Mouse (Mus musculus) spleen, adult 2 months (tissue): Measurements from ENCODE around the gene Ccdc71. TPM values are rescaled to one million over a fixed set of nuclear protein-coding genes. Genes with fewer than 3 reads are reported as not detected.

ENCODE experiments used
- DNase-seq, 2 experiments: peaks; one replicate each; pipeline versions ENCODE4 v3.0.0 to v3.0.0-alpha.2; 2012 to 2021; ENCODE audit warnings: low spot score in 2 of 2, low read depth in 1 of 2
- H3K27ac ChIP-seq: fragments of 200-500 bp; 2 replicates; pipeline ENCODE4 v1.5.1; 2012; ENCODE audit warnings: low read length, inconsistent platforms; ENCODE audit not compliant: insufficient read depth
- H3K27me3 ChIP-seq: fragments of 200-500 bp; 2 replicates; pipeline ENCODE4 v1.6.1; 2012; ENCODE audit warnings: mild to moderate bottlenecking, moderate library complexity, low read length, inconsistent platforms; ENCODE audit not compliant: control insufficient read depth, insufficient read depth
- H3K36me3 ChIP-seq: fragments of 200-500 bp; 2 replicates; pipeline ENCODE4 v1.6.1; 2012; ENCODE audit warnings: mild to moderate bottlenecking, low read length, inconsistent platforms; ENCODE audit not compliant: control insufficient read depth, insufficient read depth
- H3K4me1 ChIP-seq: fragments of 200-500 bp; 2 replicates; pipeline ENCODE4 v1.6.1; 2011; ENCODE audit warnings: inconsistent platforms; ENCODE audit not compliant: control insufficient read depth, insufficient read depth, insufficient read length
- H3K4me3 ChIP-seq: fragments of 200-500 bp; 2 replicates; pipeline ENCODE4 v1.5.1; 2011; ENCODE audit warnings: mild to moderate bottlenecking, inconsistent platforms; ENCODE audit not compliant: insufficient read depth, insufficient read length; ENCODE audit errors: extremely low read depth
- CTCF ChIP-seq: fragments of 200-500 bp; IDR thresholded peaks from 2 replicates; pipeline ENCODE4 v1.5.1; 2011; ENCODE audit warnings: mild to moderate bottlenecking, inconsistent platforms; ENCODE audit not compliant: insufficient read depth, insufficient read length, insufficient replicate concordance; ENCODE audit errors: extremely low read depth
- POLR2A ChIP-seq: fragments of 200-500 bp; IDR thresholded peaks from 2 replicates; pipeline ENCODE4 v1.6.1; 2011; ENCODE audit warnings: low read depth, low read length, inconsistent platforms
- WGBS: fragments of 180-500 bp; shearing (Covaris S2); methylation state at CpG from one replicate; pipeline ENCODE4 v1.1.7; 2018; 5-methylcytosine and 5-hydroxymethylcytosine counted together
- polyA plus RNA-seq: library from polyadenylated mRNA; depleted of rRNA; stranded (reverse); fragments of >200 nt; gene quantifications from 2 replicates; pipeline ENCODE4 v1.2.3, GENCODE M21; 2012

Ccdc71 gene
- polyA plus RNA-seq, 1 experiment: 16.5 TPM

GRCm38 (mm10) chr9:108455747-108456571 is 4.4 kb upstream of the Ccdc71 start:
- TF ChIP-seq CTCF: no peak
- TF ChIP-seq POLR2A: no peak
- WGBS: 77% methylated on average over 12 of the region's 12 CpGs
- Histone ChIP-seq H3K27me3 (no peaks in the 10 kb centered on the region), H3K36me3 (no peaks in the 10 kb centered on the region), H3K4me3 (no peak overlapping the region), H3K27ac (no peak overlapping the region), H3K4me1 (peaks cover 8% of the 10 kb centered on the region; the same call in 1 of the 2 replicates)
- DNase-seq: no peak

GRCm38 (mm10) chr9:108456953-108457352 is 3.4 kb upstream of the Ccdc71 start:
- Histone ChIP-seq H3K27ac (no peak overlapping the region), H3K4me1 (peaks cover 11% of the 10 kb centered on the region; the same call in 1 of the 2 replicates), H3K36me3 (no peaks in the 10 kb centered on the region), H3K27me3 (no peaks in the 10 kb centered on the region), H3K4me3 (no peak overlapping the region)
- TF ChIP-seq CTCF (no peak), POLR2A (no peak)
- 91% methylated on average over 10 of the region's 10 CpGs for WGBS
- no peak for DNase-seq

GRCm38 (mm10) chr9:108459939-108460318 is 398 bp upstream of the Ccdc71 start:
- TF ChIP-seq POLR2A: no peak
- no peak for TF ChIP-seq CTCF
- 76% methylated on average over 1 of the region's 1 CpGs for WGBS
- Histone ChIP-seq H3K4me1 (peaks cover 7% of the 10 kb centered on the region; the same call in 1 of the 2 replicates), H3K36me3 (peaks cover 16% of the 10 kb centered on the region), H3K27ac (no peak overlapping the region), H3K4me3 (peak overlapping the region; percentile 83), H3K27me3 (no peaks in the 10 kb centered on the region)
- DNase-seq: no peak

GRCm38 (mm10) chr9:108461181-108461631 is 879 bp downstream of the Ccdc71 start, which contains the start of gene Klhdc8b:
Gene Klhdc8b, minus strand, starts transcription at chr9:108461581.
- peak within 1 kb of the TSS; percentile 71 for H3K27ac ChIP-seq
- H3K4me1 ChIP-seq: peaks cover 7% of the 10 kb centered on the region; the same call in 1 of the 2 replicates
- peaks cover 20% of the 10 kb centered on the region for H3K36me3 ChIP-seq
- no peak for TF ChIP-seq POLR2A
- DNase-seq: no peak
- WGBS: 34% methylated on average over 11 of the region's 11 CpGs
- peak within 1 kb of the TSS; percentile 83 for H3K4me3 ChIP-seq
- H3K27me3 ChIP-seq: no peaks in the 10 kb centered on the region

- no peak overlapping the region for H3K4me3 ChIP-seq
Observed at GRCm38 (mm10) chr9:108461675-108462074, 1.3 kb downstream of the Ccdc71 start.

GRCm38 (mm10) chr9:108462192-108462591 is 1.9 kb downstream of the Ccdc71 start:
- DNase-seq: no peak
- Histone ChIP-seq H3K4me1 (peaks cover 7% of the 10 kb centered on the region; the same call in 1 of the 2 replicates), H3K27ac (no peak overlapping the region), H3K36me3 (peaks cover 20% of the 10 kb centered on the region), H3K27me3 (no peaks in the 10 kb centered on the region), H3K4me3 (no peak overlapping the region)
- TF ChIP-seq CTCF (no peak), POLR2A (no peak)
- WGBS: 92% methylated on average over 10 of the region's 10 CpGs

More at GRCm38 (mm10) chr9:108461675-108462074, 1.3 kb downstream of the Ccdc71 start:
- TF ChIP-seq CTCF (no peak), POLR2A (no peak)
- H3K27ac ChIP-seq: no peak overlapping the region
- 94% methylated on average over 5 of the region's 5 CpGs for WGBS
- DNase-seq: no peak
- H3K4me1 ChIP-seq: peaks cover 7% of the 10 kb centered on the region; the same call in 1 of the 2 replicates
- peaks cover 20% of the 10 kb centered on the region for H3K36me3 ChIP-seq
- H3K27me3 ChIP-seq: no peaks in the 10 kb centered on the region

GRCm38 (mm10) chr9:108463713-108464112 is 3.4 kb downstream of the Ccdc71 start:
- H3K27ac ChIP-seq: no peak overlapping the region
- H3K27me3 ChIP-seq: no peaks in the 10 kb centered on the region
- H3K4me3 ChIP-seq: no peak overlapping the region
- TF ChIP-seq CTCF: no peak
- TF ChIP-seq POLR2A: no peak
- DNase-seq: no peak
- WGBS: 96% methylated on average over 9 of the region's 9 CpGs
- peaks cover 20% of the 10 kb centered on the region for H3K36me3 ChIP-seq
- H3K4me1 ChIP-seq: peaks cover 7% of the 10 kb centered on the region; the same call in 1 of the 2 replicates
